Mouse (Mus musculus): ENCODE results near the gene Sh3rf1. TPM values are rescaled to one million over a fixed set of nuclear protein-coding genes. Genes with fewer than 3 reads are reported as not detected.

The Sh3rf1 gene
- total RNA-seq, 2 experiments from 2014 or later, result 10.6 to 12.3 TPM

- no peak for DNase-seq (ENCODE audit: low spot score in 2 of 2)
These were observed 5.2 kb upstream of the Sh3rf1 start for GRCm38 (mm10) chr8:61218439-61218838.

- no peak for DNase-seq (ENCODE audit: low spot score in 2 of 2)
These were observed 389 bp upstream of the Sh3rf1 start for GRCm38 (mm10) chr8:61223283-61223682.

DNA sequence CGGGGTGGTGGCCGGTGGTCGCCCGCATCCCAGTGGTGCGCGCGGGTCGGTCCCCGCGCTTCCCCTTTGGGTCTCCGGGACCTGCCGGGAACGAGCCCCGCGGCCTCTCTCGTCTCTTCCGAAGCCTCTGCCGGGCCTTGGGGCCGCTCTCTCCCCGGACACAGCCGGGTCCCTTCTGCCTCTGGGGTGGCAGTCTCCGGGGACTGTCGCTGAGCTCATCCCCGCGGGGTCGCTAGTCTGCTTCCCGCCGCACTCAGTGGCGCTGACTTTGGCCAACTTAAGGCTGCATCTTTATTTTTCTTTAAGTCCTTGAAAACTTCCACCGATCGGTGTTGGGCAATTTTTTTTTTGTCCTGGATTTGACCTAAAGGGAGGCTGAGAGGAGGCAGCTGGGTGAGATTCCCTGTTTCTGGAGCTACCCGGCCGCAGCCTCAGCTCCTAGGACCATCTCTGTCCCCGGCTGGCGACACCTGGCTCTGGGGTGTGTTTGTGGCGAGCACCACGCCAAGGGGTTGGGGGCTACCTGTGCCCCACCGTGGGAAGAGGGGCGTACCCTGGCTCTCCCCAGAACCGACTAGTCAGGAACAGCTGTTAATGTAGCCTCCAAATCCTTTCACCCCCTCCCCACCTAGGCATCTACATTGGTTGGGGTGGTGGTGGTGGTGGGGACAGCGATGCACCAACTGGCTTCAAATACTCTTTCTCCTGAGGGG is 864 bp downstream of the Sh3rf1 start:
- peak in 1 of 2 experiments; percentile 51 for DNase-seq (ENCODE audit: low spot score in 2 of 2)

DNA sequence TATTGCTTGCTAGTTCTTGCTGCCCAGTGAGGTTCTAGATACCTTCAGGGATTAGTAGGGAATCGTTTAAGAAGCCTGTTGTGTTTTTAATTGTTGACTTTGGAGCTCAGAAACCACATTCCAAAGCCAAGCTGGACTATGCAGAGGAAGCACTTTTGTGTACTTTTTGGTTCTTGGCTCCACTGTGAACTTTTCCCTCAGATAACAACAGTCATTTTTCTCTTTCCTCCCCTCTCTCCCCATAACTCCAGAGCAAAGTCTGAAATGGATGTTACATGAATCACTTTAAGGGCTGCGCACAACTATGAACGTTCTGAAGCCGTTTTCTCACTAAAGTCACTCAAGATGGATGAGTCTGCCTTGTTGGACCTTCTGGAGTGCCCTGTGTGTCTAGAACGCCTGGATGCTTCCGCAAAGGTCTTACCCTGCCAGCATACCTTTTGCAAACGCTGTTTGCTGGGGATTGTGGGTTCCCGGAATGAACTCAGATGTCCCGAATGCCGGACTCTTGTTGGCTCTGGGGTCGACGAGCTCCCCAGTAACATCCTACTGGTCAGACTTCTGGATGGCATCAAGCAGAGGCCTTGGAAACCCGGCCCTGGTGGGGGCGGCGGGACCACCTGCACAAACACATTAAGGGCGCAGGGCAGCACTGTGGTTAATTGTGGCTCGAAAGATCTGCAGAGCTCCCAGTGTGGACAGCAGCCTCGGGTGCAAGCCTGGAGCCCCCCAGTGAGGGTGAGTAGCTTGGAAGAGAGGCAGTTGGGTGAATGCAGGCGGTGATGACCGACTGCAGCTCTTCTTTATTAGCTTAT is 2.1 kb downstream of the Sh3rf1 start:
- no peak for DNase-seq (ENCODE audit: low spot score in 2 of 2)

DNA sequence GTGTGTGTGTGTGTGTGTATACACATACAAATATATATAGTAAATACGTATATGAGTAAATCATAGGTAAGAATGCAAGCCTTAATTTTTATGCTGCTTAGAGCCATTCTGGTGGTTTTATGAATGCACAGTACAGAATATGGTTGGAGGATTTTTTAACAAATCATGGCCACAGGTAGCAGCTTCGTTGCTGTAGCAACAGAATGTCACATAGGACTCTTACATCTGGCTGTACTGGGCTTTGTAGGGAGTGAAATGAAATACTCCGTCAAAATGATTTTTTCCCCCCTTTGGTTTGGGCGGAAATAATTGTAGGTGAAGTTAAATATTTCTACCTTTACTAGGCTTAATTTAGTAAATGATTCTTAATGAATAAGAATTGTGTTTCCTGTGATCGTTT is 3.0 kb downstream of the Sh3rf1 start:
- no peak for DNase-seq (ENCODE audit: low spot score in 2 of 2)

DNA sequence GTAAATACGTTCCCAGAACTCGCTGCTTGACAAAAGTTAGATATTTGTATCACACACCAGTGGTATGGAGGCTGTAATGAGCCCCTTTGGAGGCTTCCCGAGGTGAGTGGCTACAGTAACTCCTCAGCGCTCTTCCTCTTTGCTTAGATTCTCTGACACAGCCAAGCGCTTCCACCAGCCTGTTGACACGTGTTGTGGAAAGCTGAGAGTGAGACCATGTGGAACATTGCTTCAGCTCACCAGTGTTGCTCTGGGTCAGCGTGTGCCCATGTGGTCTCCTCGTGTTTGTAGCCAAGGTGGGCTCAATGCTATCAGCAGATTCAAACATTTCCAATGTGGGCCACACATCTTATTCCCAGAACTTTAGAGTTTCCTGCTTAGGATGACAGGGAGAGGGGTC is 5.0 kb downstream of the Sh3rf1 start:
- DNase-seq (ENCODE audit: low spot score in 2 of 2), result no peak

DNA sequence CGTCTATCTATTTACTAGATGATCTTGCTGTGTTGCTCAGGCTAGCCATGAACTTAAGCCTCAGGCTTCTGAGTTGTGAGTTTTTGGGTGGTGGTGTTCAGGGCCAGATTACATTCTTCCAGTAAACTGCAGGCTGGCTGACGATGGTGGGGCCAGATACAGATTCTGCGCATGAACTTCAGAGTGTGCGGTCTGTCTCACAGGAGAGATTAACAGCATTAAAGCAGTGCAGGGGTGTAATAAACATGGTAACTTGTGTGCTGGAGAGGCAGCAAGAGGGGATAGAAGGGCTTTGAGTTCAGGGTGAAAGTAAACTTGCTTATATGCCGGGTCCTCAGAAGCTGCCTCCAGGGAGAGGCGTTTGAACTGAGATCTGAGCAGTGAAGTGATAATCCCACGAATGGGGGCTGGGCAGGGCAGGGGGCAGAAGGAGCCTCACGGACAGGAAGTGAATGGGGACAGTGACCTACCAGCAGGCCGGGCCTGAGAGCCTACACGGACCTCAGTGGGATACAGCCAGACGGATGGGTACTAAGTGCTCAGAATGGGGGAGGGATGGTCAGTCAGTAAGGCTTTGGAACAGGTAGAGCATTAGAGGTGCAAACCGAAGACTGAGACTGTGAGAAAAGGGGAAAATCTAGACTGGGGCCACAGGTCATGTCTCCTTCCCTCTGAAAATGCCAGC is 6.0 kb downstream of the Sh3rf1 start:
- no peak for DNase-seq (ENCODE audit: low spot score in 2 of 2)

DNA sequence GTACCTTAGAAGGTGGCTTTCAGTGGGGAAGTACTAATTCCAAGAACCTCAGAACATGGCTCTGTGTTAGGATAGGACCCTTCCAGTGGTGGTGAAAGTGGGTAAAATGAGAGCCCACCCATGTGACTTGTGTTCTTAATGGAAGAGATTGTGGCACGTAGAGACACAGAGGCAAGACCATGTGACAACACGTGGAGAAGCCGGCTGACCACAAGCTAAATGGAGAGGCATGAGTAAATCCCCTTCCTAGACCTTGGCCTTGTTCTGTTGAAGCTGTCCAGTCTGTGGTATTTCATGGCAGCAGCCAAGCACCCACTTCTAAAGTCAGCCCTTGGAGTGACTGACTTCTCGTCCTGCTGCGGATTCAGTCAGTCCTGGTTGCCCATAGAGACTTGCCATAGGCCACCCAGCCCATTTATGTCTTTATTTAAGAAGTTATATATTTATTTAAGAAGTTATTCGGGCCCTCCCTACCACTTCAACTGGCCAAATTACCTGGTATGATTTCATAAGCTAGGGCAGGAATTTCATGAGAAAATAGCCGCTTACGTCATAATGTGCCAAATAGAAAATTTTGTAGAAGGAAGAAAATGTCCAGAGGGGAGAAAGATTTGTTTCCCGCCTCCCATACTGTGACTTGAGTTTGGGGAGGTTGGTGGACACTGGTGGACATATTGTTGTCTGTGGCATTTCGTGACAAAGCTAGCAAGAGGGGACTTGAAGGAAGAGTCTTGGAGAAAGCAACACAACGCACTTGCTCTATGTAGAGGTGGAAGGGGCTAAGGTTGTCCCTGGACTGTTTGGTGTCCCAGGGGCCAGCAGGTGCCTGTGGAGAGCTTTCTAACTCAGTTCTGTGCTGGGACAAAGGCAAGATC is 7.4 kb downstream of the Sh3rf1 start:
- no peak for DNase-seq (ENCODE audit: low spot score in 2 of 2)

DNA sequence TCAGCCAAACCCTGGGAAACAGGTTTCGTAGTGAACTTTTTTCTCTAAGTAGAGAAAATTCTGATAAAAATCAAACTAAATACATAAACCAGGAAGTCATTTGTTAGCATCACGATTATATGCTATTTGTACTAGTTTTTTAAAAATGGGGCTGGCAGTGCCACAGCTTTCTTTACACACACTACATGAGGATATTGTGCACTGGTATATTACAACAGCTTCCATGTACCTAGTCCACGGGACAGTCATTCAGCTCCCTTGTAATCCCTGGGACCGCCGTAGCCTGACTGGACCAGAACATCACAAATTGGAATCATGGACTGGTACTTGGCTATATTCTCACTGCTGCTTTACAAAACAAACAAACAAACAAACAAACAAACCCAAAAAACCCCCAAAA is 11.8 kb downstream of the Sh3rf1 start:
- no peak for DNase-seq (ENCODE audit: low spot score in 2 of 2)

GRCm38 (mm10) chr8:61236506-61237268 is 13.0 kb downstream of the Sh3rf1 start:
- DNase-seq (ENCODE audit: low spot score in 2 of 2), result no peak

DNA sequence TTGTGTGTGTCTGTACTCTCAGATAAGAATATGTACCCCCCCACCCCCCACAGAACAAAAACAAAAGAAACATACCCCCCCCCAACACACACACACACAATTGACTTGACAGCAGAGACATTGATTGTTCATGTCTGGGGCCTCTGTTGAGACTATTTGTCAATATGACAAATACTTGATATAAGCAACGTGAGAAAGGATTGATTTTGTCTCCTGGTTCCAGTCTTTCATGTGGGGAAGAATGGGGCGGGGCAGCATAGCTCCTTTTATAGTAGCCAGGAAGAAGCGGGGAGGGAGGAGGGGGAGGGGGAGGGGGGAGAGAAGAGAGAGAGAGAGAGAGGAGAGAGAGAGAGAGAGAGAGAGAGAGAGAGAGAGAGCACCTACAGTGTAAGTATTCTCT is 15.9 kb downstream of the Sh3rf1 start:
- DNase-seq (ENCODE audit: low spot score in 2 of 2), result no peak

- no peak for DNase-seq (ENCODE audit: low spot score in 2 of 2)
These were observed 17.6 kb downstream of the Sh3rf1 start for GRCm38 (mm10) chr8:61241229-61241628.

DNA sequence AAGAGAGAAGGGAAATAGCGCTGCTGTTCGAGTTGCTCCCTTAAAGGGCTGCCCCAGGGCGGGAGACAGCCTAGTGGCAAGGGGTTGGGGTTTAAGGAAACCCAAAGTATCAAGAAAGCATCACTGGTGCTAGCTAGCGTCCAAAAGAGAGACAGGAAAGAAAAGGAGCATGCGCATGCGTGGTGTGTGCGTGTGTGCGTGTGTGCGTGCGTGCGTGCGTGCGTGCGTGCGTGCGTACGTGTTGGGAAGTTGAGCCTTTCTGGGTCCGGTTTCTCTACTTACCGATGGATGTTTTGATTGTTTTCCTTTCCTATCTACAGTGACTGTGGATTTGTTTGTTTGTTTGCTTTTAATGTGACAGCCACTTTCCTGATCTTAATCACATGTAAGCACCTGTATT is 19.2 kb downstream of the Sh3rf1 start:
- DNase-seq (ENCODE audit: low spot score in 2 of 2), result no peak

GRCm38 (mm10) chr8:61243491-61243890 is 19.8 kb downstream of the Sh3rf1 start:
- DNase-seq (ENCODE audit: low spot score in 2 of 2), result no peak

DNA sequence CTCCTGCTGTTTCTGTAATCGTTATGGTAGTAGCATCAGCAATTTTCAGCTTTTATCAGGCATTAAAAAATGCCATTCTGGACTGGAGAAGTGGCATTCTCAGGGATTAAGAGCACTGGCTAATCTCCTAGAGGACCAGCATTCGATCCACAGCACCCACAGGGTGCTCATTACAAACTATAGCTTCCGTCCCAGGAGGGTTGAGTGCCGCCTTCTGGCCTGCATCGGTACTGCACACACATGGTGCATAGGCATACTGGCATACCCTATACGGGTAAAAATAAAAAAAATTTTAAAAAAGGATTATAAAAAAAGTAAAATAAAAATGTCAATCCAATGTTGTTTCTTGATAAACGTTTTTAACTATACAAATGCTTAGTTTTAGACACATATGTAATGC is 20.5 kb downstream of the Sh3rf1 start:
- DNase-seq (ENCODE audit: low spot score in 2 of 2), result no peak

DNA sequence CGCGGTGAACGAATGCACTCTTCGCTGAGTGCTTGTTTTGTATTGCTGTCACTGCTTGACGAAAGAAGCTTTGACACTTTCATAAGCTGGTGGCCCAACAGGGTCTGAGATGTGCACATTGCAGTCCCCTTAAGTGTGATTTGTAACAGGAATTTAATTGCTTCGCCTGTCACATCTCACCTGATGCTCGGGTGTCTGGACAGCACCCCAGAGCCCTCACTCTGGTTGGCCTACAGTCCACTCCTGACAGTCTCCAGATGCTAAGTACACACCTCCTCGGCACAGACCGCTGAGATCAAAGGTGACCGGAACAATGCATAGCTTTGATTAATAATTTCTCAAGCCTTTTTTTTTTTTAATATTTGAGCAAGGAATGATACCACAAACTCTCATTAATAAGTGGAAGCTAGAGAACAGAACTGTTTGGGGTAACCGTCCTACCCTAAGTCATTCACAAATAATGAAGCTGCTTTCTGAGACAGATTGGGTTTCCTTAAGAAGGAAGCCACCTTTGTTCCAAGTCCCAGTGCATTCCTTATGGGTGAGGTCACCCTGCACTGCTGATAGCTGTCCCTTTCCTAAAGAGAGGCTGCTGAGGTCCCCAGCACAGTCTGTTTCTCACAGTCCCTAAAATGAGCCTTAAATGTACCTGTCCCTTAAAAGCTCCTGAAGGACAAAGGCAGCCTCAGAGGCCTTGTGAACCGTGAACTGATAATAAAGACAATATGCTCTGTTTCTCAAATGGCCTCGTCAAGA is 23.8 kb downstream of the Sh3rf1 start:
- DNase-seq (ENCODE audit: low spot score in 2 of 2), result no peak

GRCm38 (mm10) chr8:61249511-61249910 is 25.8 kb downstream of the Sh3rf1 start:
- DNase-seq (ENCODE audit: low spot score in 2 of 2), result no peak

- DNase-seq (ENCODE audit: low spot score in 2 of 2), result no peak
These were observed 30.5 kb downstream of the Sh3rf1 start for GRCm38 (mm10) chr8:61254196-61254595.

GRCm38 (mm10) chr8:61258828-61259227 is 35.2 kb downstream of the Sh3rf1 start:
- peak in 1 of 2 experiments; percentile 13 for DNase-seq (ENCODE audit: low spot score in 2 of 2)

DNA sequence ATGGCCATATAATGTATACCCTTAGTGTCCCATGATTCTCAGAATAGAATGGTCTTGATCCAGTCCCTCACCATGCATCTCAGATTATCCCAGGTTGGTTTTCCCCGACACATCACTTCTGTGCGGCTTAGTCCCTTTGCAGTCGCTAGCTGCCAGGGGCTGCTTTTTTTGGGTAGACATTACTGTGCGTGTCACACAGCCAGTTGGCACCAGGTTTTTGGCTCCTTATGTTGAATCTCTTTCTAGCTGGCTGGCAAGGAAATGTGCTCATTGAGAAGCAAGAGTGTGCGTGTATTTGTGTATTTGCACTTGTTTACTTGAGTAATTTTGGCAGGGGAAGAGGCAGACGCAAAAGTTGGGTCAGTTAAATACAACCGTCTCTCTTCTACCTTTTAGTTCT is 35.9 kb downstream of the Sh3rf1 start:
- peak in 1 of 2 experiments; percentile 24 for DNase-seq (ENCODE audit: low spot score in 2 of 2)

All from gastrocnemius, postnatal 4 days (tissue).